Mouse (Mus musculus): ENCODE results near the gene Il4i1.
A peak's percentile ranks its signal among the peaks of the same experiment; 100 is the strongest.

The Il4i1 gene

DNA sequence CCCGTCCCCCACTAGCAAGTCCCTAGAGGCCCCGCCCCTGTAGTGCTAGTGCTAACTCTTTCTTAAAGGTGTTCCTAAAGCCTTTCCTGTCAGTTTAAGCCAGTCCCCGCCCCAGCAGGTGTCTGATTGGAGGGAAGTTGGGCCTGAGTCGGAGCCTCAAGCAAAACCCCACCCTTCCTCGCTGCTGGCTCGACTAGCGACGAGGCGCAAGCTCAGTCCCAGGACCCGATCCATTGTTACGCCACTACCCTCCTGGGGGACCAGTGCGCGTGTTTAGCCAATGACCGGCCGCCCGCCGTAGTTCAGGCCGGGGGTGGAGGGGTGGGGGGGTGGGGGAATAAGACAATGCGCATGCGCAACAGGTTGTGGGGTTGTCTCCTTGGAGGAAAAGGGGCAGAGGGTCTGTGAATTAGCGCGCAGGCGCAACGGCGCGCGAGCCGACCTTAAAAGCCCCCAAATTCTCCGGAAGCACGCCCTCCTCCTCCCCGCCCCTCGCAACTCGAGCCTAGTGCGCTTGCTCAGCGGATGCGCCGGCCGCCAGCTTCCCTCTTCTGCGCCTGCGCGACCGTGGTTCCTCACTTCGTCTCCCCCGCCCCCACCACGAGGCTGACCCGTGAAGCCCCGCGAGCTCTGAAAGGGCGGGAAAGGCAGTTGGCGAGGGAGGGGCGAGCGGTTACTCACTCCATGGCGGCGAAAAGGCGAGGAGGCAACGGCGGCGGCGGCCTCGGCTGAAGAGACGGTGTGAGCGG, at the start of gene Il4i1, which contains the start of gene Nup62:
Il4i1 (plus strand) TSS at position 667 of the 749 bp plus-strand sequence.
Nup62 (plus strand) TSS at position 368 of the 749 bp plus-strand sequence.
- Histone ChIP-seq H3K27me3 (ENCODE audit: insufficient read depth, low read length) (no peaks in the 10 kb centered on the region), H3K4me3 (replicated peaks; ENCODE audit: low read length) (peak within 1 kb of the TSS; percentile 96), H3K9me3 (ENCODE audit: low read length) (no peaks in the 10 kb centered on the region), H3K4me1 (replicated peaks; ENCODE audit: low read depth, low read length) (peaks cover 59% of the 10 kb centered on the region), H3K36me3 (ENCODE audit: insufficient read depth, low read length) (peaks cover 59% of the 10 kb centered on the region)
- no peak for TF ChIP-seq NANOG (IDR thresholded peaks at IDR 0.05; ENCODE audit: borderline replicate concordance, low read length)
- no peak for TF ChIP-seq POU5F1 (IDR thresholded peaks at IDR 0.05; ENCODE audit: borderline replicate concordance, low read length)
- no peak for TF ChIP-seq CTCF (conservative IDR thresholded peaks at IDR 0.05; ENCODE audit: low read length)

DNA sequence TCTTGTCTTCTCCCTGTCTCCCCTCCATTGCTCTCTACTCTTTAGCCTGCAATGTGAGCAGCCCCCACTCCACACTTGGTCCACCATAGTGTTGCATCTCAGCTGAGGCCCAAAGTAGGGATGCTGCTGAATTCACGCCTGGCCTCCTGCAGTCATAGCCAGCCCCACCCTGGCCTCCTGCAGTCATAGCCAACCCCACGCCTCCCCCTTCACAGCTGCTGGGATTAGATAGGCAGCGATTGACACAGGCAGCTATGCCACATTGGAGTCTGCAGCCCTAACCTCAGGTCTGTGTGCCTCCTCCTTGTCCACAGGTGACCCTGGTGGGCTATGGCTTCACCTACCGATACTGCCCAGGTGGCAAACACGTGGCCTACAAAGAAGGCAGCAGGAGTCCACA, 48.1 kb upstream of the Il4i1 start:
- no peaks in the 10 kb centered on the region for H3K9me3 ChIP-seq (ENCODE audit: low read length)
- H3K4me1 ChIP-seq (replicated peaks; ENCODE audit: low read depth, low read length): peaks cover 18% of the 10 kb centered on the region
- H3K4me3 ChIP-seq (replicated peaks; ENCODE audit: low read length): peak overlapping the region; percentile 35; the same call in 1 of the 2 replicates
- no peaks in the 10 kb centered on the region for H3K27me3 ChIP-seq (ENCODE audit: insufficient read depth, low read length)
- TF ChIP-seq CTCF (conservative IDR thresholded peaks at IDR 0.05; ENCODE audit: low read length): no peak
- no peak for TF ChIP-seq POU5F1 (IDR thresholded peaks at IDR 0.05; ENCODE audit: borderline replicate concordance, low read length)
- TF ChIP-seq NANOG (IDR thresholded peaks at IDR 0.05; ENCODE audit: borderline replicate concordance, low read length): no peak
- H3K36me3 ChIP-seq (ENCODE audit: insufficient read depth, low read length): peaks cover 94% of the 10 kb centered on the region

DNA sequence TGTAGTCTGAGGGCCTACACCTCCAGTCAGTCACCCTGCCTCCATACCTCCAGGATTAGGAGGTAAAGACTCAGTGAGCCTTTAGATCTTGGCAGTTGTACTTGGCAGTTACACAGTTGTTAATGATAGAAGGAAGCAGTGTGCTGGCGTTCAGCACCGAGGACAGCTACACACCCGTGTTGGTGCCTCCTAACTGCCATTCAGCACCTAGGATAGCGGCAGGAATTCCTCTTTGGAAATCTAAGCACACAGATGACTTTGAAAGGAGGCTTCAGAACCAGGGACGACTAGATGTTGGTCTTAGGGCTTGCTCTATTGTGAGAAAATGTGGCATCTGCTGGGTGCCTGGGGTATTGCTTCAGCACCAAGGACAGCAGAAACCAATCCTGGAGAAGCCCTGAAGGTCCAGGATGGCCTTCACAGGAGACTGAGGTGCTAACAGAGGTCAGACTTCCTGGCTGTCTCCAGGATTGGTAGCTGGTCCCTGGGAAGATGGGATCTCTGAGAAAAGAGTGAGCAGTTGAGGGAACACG, 46.1 kb upstream of the Il4i1 start:
- TF ChIP-seq POU5F1 (IDR thresholded peaks at IDR 0.05; ENCODE audit: borderline replicate concordance, low read length): no peak
- no peak for TF ChIP-seq NANOG (IDR thresholded peaks at IDR 0.05; ENCODE audit: borderline replicate concordance, low read length)
- TF ChIP-seq CTCF (conservative IDR thresholded peaks at IDR 0.05; ENCODE audit: low read length): no peak
- peaks cover 88% of the 10 kb centered on the region for H3K36me3 ChIP-seq (ENCODE audit: insufficient read depth, low read length)
- H3K27me3 ChIP-seq (ENCODE audit: insufficient read depth, low read length): no peaks in the 10 kb centered on the region
- peaks cover 18% of the 10 kb centered on the region for H3K4me1 ChIP-seq (replicated peaks; ENCODE audit: low read depth, low read length)
- no peak overlapping the region for H3K4me3 ChIP-seq (replicated peaks; ENCODE audit: low read length)
- H3K9me3 ChIP-seq (ENCODE audit: low read length): no peaks in the 10 kb centered on the region

DNA sequence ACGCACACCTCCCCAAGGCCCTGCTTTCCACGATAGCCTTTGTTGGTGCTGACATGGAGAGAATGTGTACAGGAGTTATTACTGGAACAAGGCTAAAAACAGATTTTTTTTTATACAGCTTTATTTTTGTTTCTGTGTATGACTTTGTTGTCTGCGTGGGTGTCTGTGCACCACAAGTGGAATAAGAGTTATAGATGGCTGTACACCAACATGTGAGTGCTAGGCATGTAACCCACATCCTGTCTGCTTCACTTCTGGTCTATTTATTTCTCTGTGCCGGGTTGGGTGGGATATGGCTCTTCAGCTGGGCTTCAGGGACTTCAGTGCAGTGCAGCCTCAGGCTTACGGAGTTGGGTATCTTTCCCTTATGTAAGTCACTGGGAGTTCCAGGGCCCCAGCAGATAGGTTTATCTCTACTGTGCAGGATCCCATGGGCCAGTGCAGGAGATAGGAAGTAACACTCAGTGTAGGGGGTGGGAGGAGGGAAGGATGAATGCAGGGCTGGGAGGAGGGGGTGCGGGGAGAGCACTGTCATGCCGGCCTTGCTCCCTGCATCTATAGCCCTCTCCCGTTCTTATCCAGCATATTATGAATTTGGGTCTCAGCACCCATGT, 43.5 kb upstream of the Il4i1 start:
- peaks cover 86% of the 10 kb centered on the region for H3K36me3 ChIP-seq (ENCODE audit: insufficient read depth, low read length)
- H3K4me1 ChIP-seq (replicated peaks; ENCODE audit: low read depth, low read length): peaks cover 12% of the 10 kb centered on the region
- no peak overlapping the region for H3K4me3 ChIP-seq (replicated peaks; ENCODE audit: low read length)
- TF ChIP-seq POU5F1 (IDR thresholded peaks at IDR 0.05; ENCODE audit: borderline replicate concordance, low read length) (no peak), CTCF (conservative IDR thresholded peaks at IDR 0.05; ENCODE audit: low read length) (no peak)
- no peaks in the 10 kb centered on the region for H3K9me3 ChIP-seq (ENCODE audit: low read length)
- no peaks in the 10 kb centered on the region for H3K27me3 ChIP-seq (ENCODE audit: insufficient read depth, low read length)

DNA sequence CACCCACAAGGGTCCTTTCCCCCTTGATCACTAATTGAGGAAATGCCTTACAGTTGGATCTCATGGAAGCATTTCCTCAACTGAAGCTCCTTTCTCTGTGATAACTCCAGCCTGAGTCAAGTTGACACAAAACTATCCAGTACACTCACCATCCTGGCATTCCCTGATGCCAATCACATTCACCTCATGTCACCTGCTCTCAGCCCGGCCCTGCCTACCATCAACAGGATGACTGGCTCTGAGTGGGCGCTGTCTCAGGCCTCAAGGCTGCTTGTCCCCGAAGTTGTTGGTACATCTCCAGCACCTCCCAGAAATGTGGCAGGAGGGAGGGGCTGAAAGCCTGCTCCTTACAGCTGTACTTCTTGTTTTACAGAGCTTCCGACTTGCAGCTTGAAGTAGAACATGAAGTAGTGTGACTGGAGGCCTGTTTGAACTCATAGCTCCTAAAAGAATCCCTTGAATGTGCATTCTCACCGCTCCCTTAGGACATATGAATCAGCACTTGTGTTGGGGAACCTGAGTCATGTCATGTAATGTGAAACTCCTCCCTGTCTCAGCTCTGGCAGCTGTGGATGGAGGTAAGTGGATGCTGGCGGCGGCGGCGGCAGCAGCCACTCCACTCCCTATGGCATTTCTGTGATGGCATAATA, 39.2 kb upstream of the Il4i1 start:
- no peak for TF ChIP-seq POU5F1 (IDR thresholded peaks at IDR 0.05; ENCODE audit: borderline replicate concordance, low read length)
- TF ChIP-seq CTCF (conservative IDR thresholded peaks at IDR 0.05; ENCODE audit: low read length): no peak
- no peak for TF ChIP-seq NANOG (IDR thresholded peaks at IDR 0.05; ENCODE audit: borderline replicate concordance, low read length)
- Histone ChIP-seq H3K9me3 (ENCODE audit: low read length) (no peaks in the 10 kb centered on the region), H3K36me3 (ENCODE audit: insufficient read depth, low read length) (peaks cover 58% of the 10 kb centered on the region), H3K4me1 (replicated peaks; ENCODE audit: low read depth, low read length) (no peaks in the 10 kb centered on the region; the same call in 1 of the 2 replicates), H3K27me3 (ENCODE audit: insufficient read depth, low read length) (no peaks in the 10 kb centered on the region), H3K4me3 (replicated peaks; ENCODE audit: low read length) (no peak overlapping the region)

DNA sequence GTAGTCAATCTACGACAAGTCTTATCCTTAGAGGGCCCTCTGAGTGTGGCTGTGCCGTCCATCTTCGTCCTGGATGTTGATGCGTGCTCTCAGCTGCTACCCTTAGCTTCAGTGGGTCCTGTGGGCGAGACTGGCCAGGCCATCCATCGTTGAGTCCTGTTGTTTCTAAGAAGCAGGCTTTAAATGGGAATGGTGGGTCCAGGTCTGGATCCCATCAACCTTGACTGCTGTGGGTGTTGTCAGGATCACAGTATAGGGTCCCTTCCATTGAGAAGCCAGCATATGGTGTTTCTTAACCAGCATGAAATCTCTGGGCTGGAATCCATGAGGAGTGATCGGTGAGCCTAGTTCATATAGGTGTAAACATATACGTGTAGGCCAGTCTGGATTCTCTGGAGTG, 36.1 kb upstream of the Il4i1 start:
- TF ChIP-seq NANOG (IDR thresholded peaks at IDR 0.05; ENCODE audit: borderline replicate concordance, low read length): no peak
- TF ChIP-seq CTCF (conservative IDR thresholded peaks at IDR 0.05; ENCODE audit: low read length): no peak
- no peak for TF ChIP-seq POU5F1 (IDR thresholded peaks at IDR 0.05; ENCODE audit: borderline replicate concordance, low read length)
- H3K4me3 ChIP-seq (replicated peaks; ENCODE audit: low read length): no peak overlapping the region
- no peaks in the 10 kb centered on the region for H3K9me3 ChIP-seq (ENCODE audit: low read length)
- no peaks in the 10 kb centered on the region for H3K27me3 ChIP-seq (ENCODE audit: insufficient read depth, low read length)
- peaks cover 37% of the 10 kb centered on the region for H3K36me3 ChIP-seq (ENCODE audit: insufficient read depth, low read length)
- no peaks in the 10 kb centered on the region; the same call in 1 of the 2 replicates for H3K4me1 ChIP-seq (replicated peaks; ENCODE audit: low read depth, low read length)

DNA sequence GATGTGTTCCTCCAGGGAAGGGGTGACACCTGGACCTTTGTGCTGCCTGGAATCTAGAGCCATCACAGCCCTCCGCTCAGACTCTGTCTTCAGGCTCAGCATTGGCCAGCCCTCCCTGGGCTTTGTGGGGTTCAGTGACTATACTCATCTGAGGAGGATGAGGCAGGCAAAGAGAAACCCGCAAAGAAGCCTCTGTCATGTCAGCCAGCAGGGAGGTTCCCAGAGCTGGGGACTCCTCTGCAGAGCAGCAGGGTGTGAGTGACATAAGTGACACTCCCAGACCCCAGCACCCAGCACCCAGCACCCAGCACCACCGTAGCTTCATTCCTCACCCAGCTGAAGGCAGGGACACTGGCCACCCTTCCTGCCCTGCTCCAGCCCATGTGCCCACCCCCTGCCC, 26.7 kb upstream of the Il4i1 start:
- Histone ChIP-seq H3K4me3 (replicated peaks; ENCODE audit: low read length) (no peak overlapping the region), H3K9me3 (ENCODE audit: low read length) (peaks cover 23% of the 10 kb centered on the region), H3K36me3 (ENCODE audit: insufficient read depth, low read length) (no peaks in the 10 kb centered on the region), H3K27me3 (ENCODE audit: insufficient read depth, low read length) (no peaks in the 10 kb centered on the region), H3K4me1 (replicated peaks; ENCODE audit: low read depth, low read length) (no peaks in the 10 kb centered on the region)
- TF ChIP-seq NANOG (IDR thresholded peaks at IDR 0.05; ENCODE audit: borderline replicate concordance, low read length) (no peak), CTCF (conservative IDR thresholded peaks at IDR 0.05; ENCODE audit: low read length) (no peak), POU5F1 (IDR thresholded peaks at IDR 0.05; ENCODE audit: borderline replicate concordance, low read length) (no peak)

DNA sequence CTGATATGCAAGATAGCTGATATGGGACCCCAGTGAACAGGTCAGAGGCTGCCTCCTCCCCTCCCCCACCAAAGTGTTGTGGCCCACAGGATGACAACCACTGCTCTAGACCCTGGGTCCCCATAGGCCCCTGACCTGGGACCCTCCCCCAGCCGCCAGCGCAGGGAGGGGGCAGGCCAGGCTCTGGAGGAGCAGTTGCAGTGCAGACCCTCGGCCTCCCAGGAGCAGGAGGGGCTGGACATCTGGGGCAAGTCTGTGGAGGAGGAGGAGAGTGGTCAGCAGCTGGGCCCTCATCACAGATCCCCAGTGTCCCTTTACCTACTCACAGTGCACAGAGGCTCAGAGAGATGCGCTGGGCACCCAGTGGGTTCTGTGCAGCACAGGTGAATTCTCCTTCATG, 26.1 kb upstream of the Il4i1 start:
- TF ChIP-seq POU5F1 (IDR thresholded peaks at IDR 0.05; ENCODE audit: borderline replicate concordance, low read length) (no peak), CTCF (conservative IDR thresholded peaks at IDR 0.05; ENCODE audit: low read length) (no peak), NANOG (IDR thresholded peaks at IDR 0.05; ENCODE audit: borderline replicate concordance, low read length) (no peak)
- H3K36me3 ChIP-seq (ENCODE audit: insufficient read depth, low read length): no peaks in the 10 kb centered on the region
- no peaks in the 10 kb centered on the region for H3K4me1 ChIP-seq (replicated peaks; ENCODE audit: low read depth, low read length)

More for the DNA sequence above, 26.1 kb upstream of the Il4i1 start:
- no peak overlapping the region for H3K4me3 ChIP-seq (replicated peaks; ENCODE audit: low read length)
- H3K27me3 ChIP-seq (ENCODE audit: insufficient read depth, low read length): no peaks in the 10 kb centered on the region
- H3K9me3 ChIP-seq (ENCODE audit: low read length): peaks cover 27% of the 10 kb centered on the region
